Mouse (Mus musculus) adrenal gland, postnatal 14 days (tissue): Measurements from ENCODE around the gene Ccdc151. TPM values are rescaled to one million over a fixed set of nuclear protein-coding genes. Genes with fewer than 3 reads are reported as not detected.

Experiments used
- DNase-seq: peaks from one replicate; pipeline ENCODE4 v3.0.0; 2021; ENCODE audit warnings: mixed read lengths
- total RNA-seq: library from RNA; stranded (reverse); gene quantifications from 2 replicates; pipeline ENCODE4 v1.2.3, GENCODE M21; 2021

Gene Ccdc151
- total RNA-seq, 1 experiment from 2014 or later = 0.56 TPM

- DNase-seq = no peak
Observed at GRCm38 (mm10) chr9:21958372-21958771, 44.1 kb downstream of the Ccdc151 start.

- DNase-seq = peak; percentile 97
Observed at GRCm38 (mm10) chr9:21955570-21956281, 46.7 kb downstream of the Ccdc151 start, which contains the start of gene Swsap1. Gene Swsap1 (plus strand): TSS chr9:21955755.

- DNase-seq = no peak
Observed at GRCm38 (mm10) chr9:21955225-21955569, 47.2 kb downstream of the Ccdc151 start.

GRCm38 (mm10) chr9:21954635-21955034, 47.8 kb downstream of the Ccdc151 start:
- DNase-seq = no peak

GRCm38 (mm10) chr9:21953600-21953999, 48.8 kb downstream of the Ccdc151 start:
- no peak for DNase-seq

GRCm38 (mm10) chr9:21951977-21952376, 50.5 kb downstream of the Ccdc151 start:
- no peak for DNase-seq

- peak; percentile 85 for DNase-seq
Observed at GRCm38 (mm10) chr9:21950322-21950721, 52.1 kb downstream of the Ccdc151 start.

GRCm38 (mm10) chr9:21948790-21949189, 53.6 kb downstream of the Ccdc151 start:
- DNase-seq = no peak

GRCm38 (mm10) chr9:21948146-21948545, 54.3 kb downstream of the Ccdc151 start:
- DNase-seq = no peak

GRCm38 (mm10) chr9:21947540-21948130, 54.8 kb downstream of the Ccdc151 start:
- DNase-seq = no peak

GRCm38 (mm10) chr9:21944267-21944666, 58.2 kb downstream of the Ccdc151 start:
- peak; percentile 43 for DNase-seq

GRCm38 (mm10) chr9:21943638-21944037, 58.8 kb downstream of the Ccdc151 start:
- no peak for DNase-seq

- no peak for DNase-seq
Observed at GRCm38 (mm10) chr9:21943046-21943445, 59.4 kb downstream of the Ccdc151 start.

Other genes with a start within 250 kb of the Ccdc151 start
- 9.1 and 10.4 TPM in 2 replicates for gene Spc24, start 242.3 kb downstream of the Ccdc151 start, total RNA-seq
- 31.5 and 31.8 TPM in 2 replicates for gene Kank2, start 203.9 kb downstream of the Ccdc151 start, total RNA-seq
- 5.1 and 10.2 TPM in 2 replicates for gene Angptl8, start 167.1 kb downstream of the Ccdc151 start, total RNA-seq
- gene Dock6, start 150.0 kb downstream of the Ccdc151 start, total RNA-seq = 46.0 and 49.2 TPM in 2 replicates
- gene Rab3d, start 84.4 kb downstream of the Ccdc151 start, total RNA-seq = 30.2 and 35.6 TPM in 2 replicates
- 6.5 and 8.5 TPM in 2 replicates for gene Ccdc159, start 75.2 kb downstream of the Ccdc151 start, total RNA-seq
- gene Tmem205, start 75.1 kb downstream of the Ccdc151 start, total RNA-seq = 203 and 258 TPM in 2 replicates
- gene Plppr2, start 65.6 kb downstream of the Ccdc151 start, total RNA-seq = 25.5 and 31.0 TPM in 2 replicates
- 13.1 and 13.7 TPM in 2 replicates for gene Swsap1, start 46.9 kb downstream of the Ccdc151 start, total RNA-seq
- 3.8 and 4.1 TPM in 2 replicates for gene Epor, start 39.1 kb downstream of the Ccdc151 start, total RNA-seq
- 18.1 and 19.0 TPM in 2 replicates for gene Rgl3, start 13.2 kb downstream of the Ccdc151 start, total RNA-seq
- gene Prkcsh, start 172 bp upstream of the Ccdc151 start, total RNA-seq = 133 and 135 TPM in 2 replicates
- gene Elavl3, start 49.4 kb upstream of the Ccdc151 start, total RNA-seq = 2.4 and 3.0 TPM in 2 replicates
- gene Gm49318, start 68.6 kb upstream of the Ccdc151 start, total RNA-seq = not detected in 2 replicates
- gene Zfp653, start 68.7 kb upstream of the Ccdc151 start, total RNA-seq = 9.1 and 10.1 TPM in 2 replicates
- gene Ecsit, start 82.8 kb upstream of the Ccdc151 start, total RNA-seq = 74.9 and 80.6 TPM in 2 replicates
- gene Cnn1, start 96.6 kb upstream of the Ccdc151 start, total RNA-seq = 0.56 and 7.1 TPM in 2 replicates
- 66.9 and 74.2 TPM in 2 replicates for gene Elof1, start 114.5 kb upstream of the Ccdc151 start, total RNA-seq
- gene Acp5, start 133.1 kb upstream of the Ccdc151 start, total RNA-seq = 30.3 and 39.2 TPM in 2 replicates
- gene Pigyl, start 154.2 kb upstream of the Ccdc151 start, total RNA-seq = 47.7 and 51.8 TPM in 2 replicates
- 1.2 and 2.0 TPM in 2 replicates for gene Zfp872, start 185.5 kb upstream of the Ccdc151 start, total RNA-seq
- gene Zfp809, start 223.1 kb upstream of the Ccdc151 start, total RNA-seq = 33.5 and 39.9 TPM in 2 replicates